Mouse (Mus musculus) E14TG2a.4 (cell line): ENCODE results near the gene Gng7.

Experiments used
- H3K27me3 ChIP-seq: 2 replicates; pipeline ENCODE4 v1.6.1; 2014; ENCODE audit warnings: low read length, control low read depth; ENCODE audit not compliant: insufficient read depth
- H3K36me3 ChIP-seq: 2 replicates; pipeline ENCODE4 v1.6.1; 2014; ENCODE audit warnings: low read length, control low read depth; ENCODE audit not compliant: insufficient read depth
- H3K4me1 ChIP-seq: replicated peaks from 2 replicates; pipeline ENCODE4 v1.6.1; 2014; ENCODE audit warnings: low read depth, low read length, control low read depth
- H3K4me3 ChIP-seq: replicated peaks from 2 replicates; pipeline ENCODE4 v1.5.1; 2014; ENCODE audit warnings: mild to moderate bottlenecking, low read length
- H3K9me3 ChIP-seq: 2 replicates; pipeline ENCODE4 v1.6.1; 2014; ENCODE audit warnings: low read length, control low read depth
- CTCF ChIP-seq: conservative IDR thresholded peaks from 2 replicates; pipeline ENCODE4 v1.5.1; 2014; ENCODE audit warnings: low read length
- NANOG ChIP-seq: IDR thresholded peaks from 2 replicates; pipeline ENCODE4 v1.6.1; 2014; ENCODE audit warnings: borderline replicate concordance, low read length, mixed read lengths
- POU5F1 ChIP-seq: IDR thresholded peaks from 2 replicates; pipeline ENCODE4 v1.6.1; 2014; ENCODE audit warnings: low read length, borderline replicate concordance

Gene Gng7

DNA sequence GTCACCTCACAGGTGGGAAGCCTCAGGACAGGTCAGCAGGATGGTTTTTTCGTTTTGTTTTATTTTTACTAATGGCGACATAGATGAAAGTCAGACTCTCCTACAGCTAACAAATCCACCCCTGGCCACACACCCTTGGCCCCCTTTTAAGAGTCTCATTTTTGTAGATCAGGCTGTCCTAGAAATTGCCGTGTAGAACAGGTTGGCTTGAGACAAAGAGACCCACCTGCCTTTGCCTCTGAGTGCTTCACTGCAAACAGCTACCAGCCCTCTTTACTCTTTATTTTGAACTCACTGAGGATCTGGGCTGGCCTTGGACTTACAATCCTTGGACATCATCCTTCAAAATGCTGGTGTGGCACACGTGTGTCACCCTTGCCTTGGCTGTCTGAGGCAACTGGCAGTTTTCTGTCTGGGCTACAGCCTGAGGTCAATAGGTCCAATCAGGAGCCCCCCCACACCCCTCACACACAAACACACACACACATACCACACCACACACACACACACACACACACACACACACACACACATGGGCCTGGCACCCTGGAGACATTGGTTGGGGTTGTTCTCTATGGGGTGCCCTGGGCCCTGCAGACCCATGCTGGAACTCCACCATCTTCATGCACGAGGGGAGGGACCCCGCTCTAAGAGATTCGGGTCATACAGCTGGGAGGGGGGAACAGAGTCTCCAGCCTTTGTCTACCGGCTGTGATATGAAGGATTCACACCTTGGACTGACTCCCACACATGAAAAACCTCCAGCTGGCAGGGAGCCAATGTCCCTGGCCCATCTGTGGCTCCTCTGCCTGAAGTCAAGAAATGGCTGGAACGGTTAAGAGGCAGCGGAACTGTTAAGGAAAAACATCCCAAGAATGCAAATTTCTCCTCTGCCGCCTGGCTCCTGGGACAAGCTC, 42.4 kb downstream of the Gng7 start:
- TF ChIP-seq POU5F1 (no peak), CTCF (no peak), NANOG (no peak)
- no peaks in the 10 kb centered on the region for H3K36me3 ChIP-seq
- peaks cover 10% of the 10 kb centered on the region for H3K9me3 ChIP-seq
- H3K4me3 ChIP-seq = no peak overlapping the region
- no peaks in the 10 kb centered on the region for H3K27me3 ChIP-seq
- peaks cover 32% of the 10 kb centered on the region for H3K4me1 ChIP-seq

GRCm38 (mm10) chr10:80971533-80971932, 43.2 kb downstream of the Gng7 start:
- Histone ChIP-seq H3K9me3 (peaks cover 10% of the 10 kb centered on the region), H3K36me3 (no peaks in the 10 kb centered on the region), H3K4me1 (peaks cover 40% of the 10 kb centered on the region), H3K4me3 (no peak overlapping the region), H3K27me3 (no peaks in the 10 kb centered on the region)
- no peak for TF ChIP-seq CTCF
- no peak for TF ChIP-seq POU5F1
- TF ChIP-seq NANOG = no peak

GRCm38 (mm10) chr10:80970159-80970558, 44.6 kb downstream of the Gng7 start:
- Histone ChIP-seq H3K36me3 (no peaks in the 10 kb centered on the region), H3K27me3 (no peaks in the 10 kb centered on the region), H3K4me1 (peaks cover 50% of the 10 kb centered on the region), H3K4me3 (no peak overlapping the region), H3K9me3 (peaks cover 3% of the 10 kb centered on the region)
- no peak for TF ChIP-seq POU5F1
- no peak for TF ChIP-seq NANOG

DNA sequence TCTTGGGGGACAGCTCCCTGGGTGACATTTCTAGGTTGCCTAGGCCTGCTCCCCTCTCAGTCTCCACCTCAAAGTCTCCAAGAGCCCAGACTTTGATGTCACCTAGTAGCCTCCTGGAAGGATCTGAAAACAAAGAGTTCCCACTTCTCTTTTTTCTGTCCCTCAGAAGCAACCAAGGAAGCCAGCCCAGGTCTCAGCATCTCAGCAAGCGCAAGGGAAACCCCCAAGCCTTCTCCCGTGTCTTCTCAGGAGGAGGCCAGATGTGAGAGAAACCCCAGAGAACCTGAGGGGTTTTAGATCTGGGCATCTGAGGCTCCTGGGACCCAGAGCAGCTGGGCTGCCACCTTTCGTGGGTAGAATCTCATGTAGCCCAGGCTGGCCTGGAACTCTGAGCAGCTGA, 45.4 kb downstream of the Gng7 start:
- Histone ChIP-seq H3K36me3 (no peaks in the 10 kb centered on the region), H3K9me3 (no peaks in the 10 kb centered on the region), H3K4me3 (no peak overlapping the region), H3K27me3 (no peaks in the 10 kb centered on the region), H3K4me1 (peaks cover 58% of the 10 kb centered on the region)
- TF ChIP-seq POU5F1 (no peak), CTCF (no peak)

GRCm38 (mm10) chr10:80968106-80968505, 46.6 kb downstream of the Gng7 start:
- H3K27me3 ChIP-seq = no peaks in the 10 kb centered on the region
- no peaks in the 10 kb centered on the region for H3K9me3 ChIP-seq
- H3K4me3 ChIP-seq = no peak overlapping the region
- H3K4me1 ChIP-seq = peaks cover 69% of the 10 kb centered on the region
- no peaks in the 10 kb centered on the region for H3K36me3 ChIP-seq
- no peak for TF ChIP-seq CTCF
- no peak for TF ChIP-seq POU5F1
- no peak for TF ChIP-seq NANOG

- no peaks in the 10 kb centered on the region for H3K27me3 ChIP-seq
- no peak overlapping the region for H3K4me3 ChIP-seq
- H3K4me1 ChIP-seq = peaks cover 71% of the 10 kb centered on the region
- TF ChIP-seq CTCF (no peak), NANOG (no peak), POU5F1 (no peak)
- H3K9me3 ChIP-seq = no peaks in the 10 kb centered on the region
- no peaks in the 10 kb centered on the region for H3K36me3 ChIP-seq
These were observed 47.6 kb downstream of the Gng7 start for GRCm38 (mm10) chr10:80967101-80967656.

GRCm38 (mm10) chr10:80966296-80966695, 48.4 kb downstream of the Gng7 start:
- Histone ChIP-seq H3K36me3 (no peaks in the 10 kb centered on the region), H3K4me3 (peak overlapping the region; percentile 7; the same call in 1 of the 2 replicates), H3K9me3 (no peaks in the 10 kb centered on the region), H3K4me1 (peaks cover 69% of the 10 kb centered on the region), H3K27me3 (no peaks in the 10 kb centered on the region)
- TF ChIP-seq POU5F1 (no peak), CTCF (no peak), NANOG (no peak)

DNA sequence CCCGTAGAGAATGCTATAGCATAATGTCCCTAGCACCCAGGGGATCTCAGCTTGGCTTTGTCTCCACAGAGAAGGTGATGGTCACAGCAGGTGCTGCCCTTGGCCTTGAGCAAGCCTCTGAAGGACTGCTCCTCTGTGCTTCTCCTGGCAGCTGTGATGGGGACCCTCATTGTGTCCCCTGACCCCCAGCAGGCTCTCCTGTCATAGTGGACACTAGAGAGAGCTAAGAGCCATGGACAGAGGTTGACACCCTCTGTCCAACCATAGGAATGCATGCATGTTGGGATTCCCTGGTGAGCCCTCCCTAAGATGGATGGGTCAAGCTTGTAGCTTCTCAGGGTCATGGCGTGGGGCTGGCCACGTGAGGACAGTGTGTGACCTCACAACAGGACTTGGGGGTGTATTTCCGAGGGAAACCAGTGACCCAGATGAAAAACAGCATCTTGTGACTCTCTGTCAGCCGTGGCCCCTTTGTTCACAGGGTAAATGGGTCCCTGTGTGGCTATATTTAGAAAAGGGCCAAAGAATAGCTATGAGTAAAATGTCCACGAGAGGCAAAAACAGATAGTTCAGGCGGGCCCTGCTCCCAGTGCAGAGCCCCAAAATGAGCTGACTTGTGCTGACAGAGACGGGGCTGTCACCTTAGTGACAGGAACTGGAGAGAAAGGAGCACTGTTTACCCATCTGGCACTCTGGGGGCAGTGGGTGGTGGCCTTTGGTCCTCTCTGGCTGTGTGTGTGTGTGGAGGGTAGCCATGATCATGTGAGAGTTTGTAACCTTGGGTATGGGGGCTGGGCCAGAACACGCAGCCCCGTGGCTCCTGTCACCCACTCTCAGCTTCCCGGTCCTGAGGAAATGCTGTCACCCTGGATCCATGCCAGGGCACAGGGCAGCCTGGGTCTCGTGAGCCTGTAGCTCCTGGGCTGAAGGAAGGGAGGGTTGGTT, 51.4 kb downstream of the Gng7 start:
- Histone ChIP-seq H3K36me3 (no peaks in the 10 kb centered on the region), H3K27me3 (no peaks in the 10 kb centered on the region), H3K9me3 (no peaks in the 10 kb centered on the region), H3K4me3 (no peak overlapping the region), H3K4me1 (peaks cover 85% of the 10 kb centered on the region)
- no peak for TF ChIP-seq CTCF
- TF ChIP-seq NANOG = no peak
- no peak for TF ChIP-seq POU5F1
